Mouse (Mus musculus): ENCODE data around the gene Cyp4v3. TPM values are rescaled to one million over a fixed set of nuclear protein-coding genes. Genes with fewer than 3 reads are reported as not detected.

The Cyp4v3 gene
- polyA plus RNA-seq, 1 experiment, result 0.63 TPM

DNA sequence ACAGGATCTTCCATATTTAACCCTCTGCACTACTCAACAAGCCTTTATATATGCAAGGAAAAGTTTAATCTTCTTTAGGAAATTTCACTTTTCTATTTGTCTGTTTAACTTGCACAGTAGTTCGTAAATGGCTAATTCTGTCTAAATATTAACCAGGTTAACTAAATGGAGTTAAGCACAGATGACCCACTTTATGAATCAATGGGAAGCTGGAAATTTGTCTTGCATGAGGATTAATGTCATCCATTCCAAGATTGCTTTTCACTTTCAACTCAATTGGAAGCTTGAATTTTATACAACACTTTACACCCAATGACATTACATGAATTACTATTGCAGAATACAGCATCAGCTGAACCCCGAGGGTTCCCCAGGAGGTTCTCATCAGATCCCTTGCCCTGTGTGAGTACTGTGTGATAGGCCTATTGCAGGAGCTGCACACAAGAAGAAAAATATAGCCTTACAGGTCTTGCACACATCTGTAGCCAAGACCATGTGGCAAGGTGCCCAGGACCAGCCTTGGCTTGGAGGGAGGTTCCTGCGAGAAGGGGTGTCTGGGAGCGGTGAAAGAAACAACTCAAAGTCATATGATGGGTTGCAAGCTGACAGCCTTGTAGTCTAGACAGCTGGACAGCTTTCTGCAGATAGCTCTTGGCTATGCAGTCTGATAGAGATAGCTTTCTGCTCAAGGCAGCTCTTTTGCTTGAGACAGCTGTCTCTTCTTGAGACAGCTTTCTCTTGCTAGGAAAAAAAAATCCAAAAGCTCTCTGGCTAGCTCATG is 65.2 kb downstream of the Cyp4v3 start:
- Histone ChIP-seq H3K27ac (ENCODE audit: insufficient read depth, low read length) (no peak overlapping the region), H3K9me3 (replicated peaks; ENCODE audit: control insufficient read depth, insufficient read depth, low read length, poor library complexity, severe bottlenecking) (peaks cover 14% of the 10 kb centered on the region), H3K27me3 (ENCODE audit: control insufficient read depth, insufficient read depth, low read length, poor library complexity, severe bottlenecking) (0 out of 2 replicates have a peak, but pooled peaks cover 1% of the 10 kb centered on the region), H3K4me1 (ENCODE audit: control insufficient read depth, insufficient read depth, low read length) (no peaks in the 10 kb centered on the region), H3K4me3 (ENCODE audit: low read depth, low read length) (no peak overlapping the region), H3K9ac (ENCODE audit: low read depth, poor library complexity, severe bottlenecking) (no peak overlapping the region), H3K36me3 (ENCODE audit: control insufficient read depth, insufficient read depth, low read length, poor library complexity, severe bottlenecking) (no peaks in the 10 kb centered on the region)
- no peak for TF ChIP-seq EP300 (IDR thresholded peaks at IDR 0.05; ENCODE audit: insufficient read depth, low read depth, low read length)
- no peak for TF ChIP-seq POLR2A (IDR thresholded peaks at IDR 0.05; ENCODE audit: insufficient read depth, low read length)
- no peak for TF ChIP-seq CTCF (IDR thresholded peaks at IDR 0.05; ENCODE audit: low read depth, low read length)

DNA sequence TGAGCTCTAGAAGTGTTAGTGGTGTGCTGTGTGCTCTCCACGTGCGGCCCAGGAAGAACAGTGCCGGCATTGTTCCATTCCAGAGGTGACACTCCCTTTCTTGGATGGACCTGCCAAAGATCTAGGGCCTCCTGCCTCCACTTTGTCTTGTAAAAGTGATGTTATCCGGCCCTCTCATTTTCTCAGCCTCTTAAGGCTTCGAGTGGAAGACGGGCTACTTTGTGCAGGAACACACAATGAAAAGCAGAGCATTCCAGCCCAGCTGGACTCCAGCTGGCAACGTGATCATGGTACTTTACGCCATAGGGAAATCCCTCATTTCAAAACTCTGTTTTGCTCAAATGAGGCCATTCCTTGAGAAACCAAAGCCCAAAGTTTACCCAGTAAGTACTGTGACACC is 66.0 kb downstream of the Cyp4v3 start:
- TF ChIP-seq EP300 (IDR thresholded peaks at IDR 0.05; ENCODE audit: insufficient read depth, low read depth, low read length) (0 out of 2 replicates have a peak, but pooled peaks have one; percentile 16), POLR2A (IDR thresholded peaks at IDR 0.05; ENCODE audit: insufficient read depth, low read length) (no peak)
- no peaks in the 10 kb centered on the region for H3K27me3 ChIP-seq (ENCODE audit: control insufficient read depth, insufficient read depth, low read length, poor library complexity, severe bottlenecking)

DNA sequence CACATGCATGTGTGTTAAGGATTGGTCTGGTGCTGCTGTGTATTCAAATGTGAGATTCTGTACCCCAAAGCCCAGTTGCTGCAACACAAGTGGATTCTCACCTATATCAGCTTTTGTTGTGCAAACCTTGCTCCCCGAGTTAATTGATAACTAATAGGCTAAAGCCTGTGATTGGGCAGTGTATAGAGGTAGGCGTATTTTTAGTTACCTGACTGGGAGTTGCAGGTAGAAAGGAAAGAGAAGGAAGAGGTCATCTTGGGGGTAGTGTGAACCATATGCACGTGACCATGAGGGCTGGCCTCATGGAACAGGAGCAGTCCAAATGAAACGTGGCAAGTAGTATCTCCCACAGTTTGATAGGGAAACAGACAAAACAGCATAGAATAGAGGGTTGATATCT is 68.1 kb downstream of the Cyp4v3 start:
- Histone ChIP-seq H3K9me3 (replicated peaks; ENCODE audit: control insufficient read depth, insufficient read depth, low read length, poor library complexity, severe bottlenecking) (peaks cover 14% of the 10 kb centered on the region), H3K27ac (ENCODE audit: insufficient read depth, low read length) (no peak overlapping the region), H3K27me3 (ENCODE audit: control insufficient read depth, insufficient read depth, low read length, poor library complexity, severe bottlenecking) (no peaks in the 10 kb centered on the region), H3K4me1 (ENCODE audit: control insufficient read depth, insufficient read depth, low read length) (no peaks in the 10 kb centered on the region), H3K9ac (ENCODE audit: low read depth, poor library complexity, severe bottlenecking) (no peak overlapping the region), H3K36me3 (ENCODE audit: control insufficient read depth, insufficient read depth, low read length, poor library complexity, severe bottlenecking) (no peaks in the 10 kb centered on the region), H3K4me3 (ENCODE audit: low read depth, low read length) (no peak overlapping the region)
- TF ChIP-seq CTCF (IDR thresholded peaks at IDR 0.05; ENCODE audit: low read depth, low read length) (no peak), POLR2A (IDR thresholded peaks at IDR 0.05; ENCODE audit: insufficient read depth, low read length) (no peak), EP300 (IDR thresholded peaks at IDR 0.05; ENCODE audit: insufficient read depth, low read depth, low read length) (no peak)

More for the DNA sequence above, 66.0 kb downstream of the Cyp4v3 start:
- no peak overlapping the region for H3K9ac ChIP-seq (ENCODE audit: low read depth, poor library complexity, severe bottlenecking)
- no peaks in the 10 kb centered on the region for H3K36me3 ChIP-seq (ENCODE audit: control insufficient read depth, insufficient read depth, low read length, poor library complexity, severe bottlenecking)
- H3K9me3 ChIP-seq (replicated peaks; ENCODE audit: control insufficient read depth, insufficient read depth, low read length, poor library complexity, severe bottlenecking), result peaks cover 14% of the 10 kb centered on the region
- H3K27ac ChIP-seq (ENCODE audit: insufficient read depth, low read length), result no peak overlapping the region
- no peak overlapping the region for H3K4me3 ChIP-seq (ENCODE audit: low read depth, low read length)
- H3K4me1 ChIP-seq (ENCODE audit: control insufficient read depth, insufficient read depth, low read length), result no peaks in the 10 kb centered on the region

DNA sequence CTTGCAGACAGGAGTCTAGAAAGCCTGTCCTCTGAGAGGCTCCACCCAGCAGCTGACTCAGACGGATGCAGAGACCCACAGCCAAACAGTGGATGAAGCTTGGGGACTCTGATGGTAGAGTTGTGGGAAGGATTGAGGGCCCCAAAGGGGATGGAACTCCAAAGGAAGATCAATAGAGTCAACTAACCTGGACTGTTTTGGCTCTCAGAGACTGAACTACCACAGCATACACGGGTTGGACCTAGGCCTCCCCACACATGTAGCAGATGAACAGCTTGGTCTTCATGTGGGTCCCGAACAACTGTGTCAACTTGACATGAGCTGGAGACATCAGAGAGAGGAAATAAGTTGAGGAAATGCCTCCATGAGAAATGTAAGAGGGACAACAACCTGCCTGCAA is 70.2 kb downstream of the Cyp4v3 start:
- no peak overlapping the region for H3K9ac ChIP-seq (ENCODE audit: low read depth, poor library complexity, severe bottlenecking)
- no peaks in the 10 kb centered on the region for H3K36me3 ChIP-seq (ENCODE audit: control insufficient read depth, insufficient read depth, low read length, poor library complexity, severe bottlenecking)
- no peak overlapping the region for H3K4me3 ChIP-seq (ENCODE audit: low read depth, low read length)
- no peaks in the 10 kb centered on the region for H3K27me3 ChIP-seq (ENCODE audit: control insufficient read depth, insufficient read depth, low read length, poor library complexity, severe bottlenecking)
- H3K4me1 ChIP-seq (ENCODE audit: control insufficient read depth, insufficient read depth, low read length), result no peaks in the 10 kb centered on the region
- peaks cover 14% of the 10 kb centered on the region for H3K9me3 ChIP-seq (replicated peaks; ENCODE audit: control insufficient read depth, insufficient read depth, low read length, poor library complexity, severe bottlenecking)
- no peak overlapping the region for H3K27ac ChIP-seq (ENCODE audit: insufficient read depth, low read length)
- TF ChIP-seq CTCF (IDR thresholded peaks at IDR 0.05; ENCODE audit: low read depth, low read length) (no peak), POLR2A (IDR thresholded peaks at IDR 0.05; ENCODE audit: insufficient read depth, low read length) (no peak), EP300 (IDR thresholded peaks at IDR 0.05; ENCODE audit: insufficient read depth, low read depth, low read length) (no peak)

DNA sequence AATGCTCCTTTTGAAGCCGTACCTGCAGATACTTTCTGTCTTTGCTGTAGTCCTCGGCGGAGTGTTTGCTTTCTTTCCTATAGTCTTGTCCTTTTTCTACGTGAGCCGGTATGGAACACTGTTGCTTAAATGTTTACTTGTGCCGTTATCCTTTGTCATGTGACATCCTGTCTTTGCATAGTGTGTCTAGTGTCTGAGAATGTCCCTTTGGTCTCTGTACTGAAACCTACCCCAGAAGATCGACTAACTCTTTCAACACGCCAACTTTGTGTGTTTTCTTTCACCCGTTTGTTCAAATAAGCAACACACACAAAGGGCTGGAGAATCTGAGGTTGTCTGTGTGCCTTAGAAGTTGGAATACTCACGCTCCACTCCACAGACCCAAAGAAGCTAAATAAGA is 71.1 kb downstream of the Cyp4v3 start, which contains the start of gene F11:
TSS of gene F11 (minus strand) at position 112 of the 400 bp plus-strand sequence.
- TF ChIP-seq CTCF (IDR thresholded peaks at IDR 0.05; ENCODE audit: low read depth, low read length) (no peak), EP300 (IDR thresholded peaks at IDR 0.05; ENCODE audit: insufficient read depth, low read depth, low read length) (no peak), POLR2A (IDR thresholded peaks at IDR 0.05; ENCODE audit: insufficient read depth, low read length) (no peak)

DNA sequence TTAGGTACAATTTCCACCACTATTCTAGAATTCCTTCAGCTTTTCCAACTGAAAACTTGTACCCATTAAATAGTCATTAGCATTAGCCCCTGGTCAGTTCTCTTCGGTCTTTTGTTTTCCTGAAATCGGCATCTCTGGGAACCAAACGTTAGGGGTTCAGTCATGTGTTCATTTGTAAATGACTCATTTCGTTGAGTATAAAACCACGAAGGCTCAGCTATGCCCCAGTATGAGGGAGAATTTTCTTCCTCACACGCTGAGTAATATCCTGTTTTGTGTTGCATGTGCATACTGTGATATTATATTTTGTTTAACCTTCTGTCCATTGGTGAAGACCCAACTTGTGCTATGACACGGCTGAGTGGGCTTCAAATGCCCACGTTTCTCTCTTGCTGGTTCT is 74.6 kb downstream of the Cyp4v3 start:
- Histone ChIP-seq H3K4me1 (ENCODE audit: control insufficient read depth, insufficient read depth, low read length) (no peaks in the 10 kb centered on the region), H3K9ac (ENCODE audit: low read depth, poor library complexity, severe bottlenecking) (no peak overlapping the region), H3K4me3 (ENCODE audit: low read depth, low read length) (no peak overlapping the region), H3K36me3 (ENCODE audit: control insufficient read depth, insufficient read depth, low read length, poor library complexity, severe bottlenecking) (no peaks in the 10 kb centered on the region), H3K27me3 (ENCODE audit: control insufficient read depth, insufficient read depth, low read length, poor library complexity, severe bottlenecking) (no peaks in the 10 kb centered on the region; the same call in 1 of the 2 replicates), H3K9me3 (replicated peaks; ENCODE audit: control insufficient read depth, insufficient read depth, low read length, poor library complexity, severe bottlenecking) (no peaks in the 10 kb centered on the region), H3K27ac (ENCODE audit: insufficient read depth, low read length) (no peak overlapping the region)
- TF ChIP-seq EP300 (IDR thresholded peaks at IDR 0.05; ENCODE audit: insufficient read depth, low read depth, low read length) (no peak), POLR2A (IDR thresholded peaks at IDR 0.05; ENCODE audit: insufficient read depth, low read length) (no peak), CTCF (IDR thresholded peaks at IDR 0.05; ENCODE audit: low read depth, low read length) (no peak)

More for the DNA sequence above, 71.1 kb downstream of the Cyp4v3 start, which contains the start of gene F11:
- Histone ChIP-seq H3K27me3 (ENCODE audit: control insufficient read depth, insufficient read depth, low read length, poor library complexity, severe bottlenecking) (no peaks in the 10 kb centered on the region), H3K9ac (ENCODE audit: low read depth, poor library complexity, severe bottlenecking) (no peak within 1 kb of the TSS), H3K4me3 (ENCODE audit: low read depth, low read length) (no peak within 1 kb of the TSS), H3K27ac (ENCODE audit: insufficient read depth, low read length) (no peak within 1 kb of the TSS), H3K4me1 (ENCODE audit: control insufficient read depth, insufficient read depth, low read length) (no peaks in the 10 kb centered on the region), H3K36me3 (ENCODE audit: control insufficient read depth, insufficient read depth, low read length, poor library complexity, severe bottlenecking) (no peaks in the 10 kb centered on the region), H3K9me3 (replicated peaks; ENCODE audit: control insufficient read depth, insufficient read depth, low read length, poor library complexity, severe bottlenecking) (peaks cover 14% of the 10 kb centered on the region)
